Mouse (Mus musculus): ENCODE results near the gene Rpap2.

DNA sequence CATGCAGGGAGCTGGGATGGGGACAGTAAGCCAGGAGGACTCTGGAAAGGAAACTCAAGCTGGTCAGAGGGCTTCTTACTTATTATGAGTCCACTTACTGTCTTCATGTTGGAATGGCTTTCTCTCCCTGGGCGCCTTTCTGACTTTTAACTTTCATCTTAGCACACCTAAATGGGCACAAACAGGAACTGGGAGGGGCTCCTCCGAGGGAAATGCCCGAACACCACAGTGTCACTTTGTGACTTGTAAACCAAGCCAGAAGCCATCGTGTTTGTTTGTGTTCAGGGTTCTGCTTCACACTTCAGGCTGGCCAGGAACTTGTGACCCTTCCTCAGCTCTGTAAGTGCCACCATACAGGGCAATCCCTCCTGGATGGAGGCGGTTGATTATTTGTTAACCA is 42.8 kb upstream of the Rpap2 start:
- no peak for TF ChIP-seq CTCF (IDR thresholded peaks at IDR 0.05; ENCODE audit: low read depth, low read length)
- TF ChIP-seq POLR2A (IDR thresholded peaks at IDR 0.05; ENCODE audit: borderline replicate concordance, low read depth, low read length) = no peak
